Mouse (Mus musculus) mesoderm, embryonic 11.5 days (tissue): ENCODE data around the gene Pik3cb.
A peak's percentile ranks its signal among the peaks of the same experiment; 100 is the strongest.

Experiments
- DNase-seq: peaks from one replicate; pipeline ENCODE4 v3.0.0-alpha.2; 2012; ENCODE audit warnings: low read depth, low spot score

Gene Pik3cb

DNA sequence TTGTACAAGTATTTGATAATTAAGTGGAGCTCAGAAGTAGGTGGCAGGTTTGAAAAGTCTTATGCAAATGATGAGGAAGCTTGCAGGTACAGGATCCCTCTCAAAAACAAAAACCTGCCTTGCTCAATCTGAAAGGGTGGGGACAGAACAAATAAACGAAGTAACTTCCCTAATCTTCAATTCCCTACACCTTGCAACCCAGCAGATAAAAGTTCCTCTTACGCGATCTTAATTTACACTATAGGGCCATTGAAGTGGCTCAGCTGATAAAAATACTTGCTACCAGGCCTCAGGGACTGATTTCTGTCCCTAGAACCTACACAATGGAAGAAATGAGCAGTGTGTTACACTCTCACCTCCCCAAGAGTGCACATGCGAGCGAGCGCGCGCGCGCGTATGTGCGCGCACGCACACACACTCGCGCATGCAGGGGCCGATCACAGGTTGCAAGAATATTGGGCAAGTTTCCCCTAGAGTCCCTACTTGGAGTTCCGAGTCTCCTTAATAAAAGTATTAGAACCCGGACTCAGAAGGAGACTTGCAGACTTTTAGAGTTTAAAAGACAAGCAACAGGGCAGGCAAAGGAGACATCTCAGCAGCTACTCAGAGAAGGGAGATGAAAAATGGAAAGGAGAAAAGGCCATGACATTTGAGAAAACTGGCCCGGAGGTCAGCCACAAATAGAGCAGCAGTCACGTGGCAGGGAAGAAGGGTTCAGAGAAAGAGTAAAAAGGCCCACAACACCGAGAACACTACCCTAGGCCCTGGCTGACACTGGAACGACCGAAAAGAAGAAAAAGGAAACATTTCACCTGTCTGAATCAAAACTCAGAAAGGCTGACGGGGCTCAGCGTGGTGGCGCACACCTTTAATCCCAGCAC, 6.7 kb upstream of the Pik3cb start:
- no peak for DNase-seq

DNA sequence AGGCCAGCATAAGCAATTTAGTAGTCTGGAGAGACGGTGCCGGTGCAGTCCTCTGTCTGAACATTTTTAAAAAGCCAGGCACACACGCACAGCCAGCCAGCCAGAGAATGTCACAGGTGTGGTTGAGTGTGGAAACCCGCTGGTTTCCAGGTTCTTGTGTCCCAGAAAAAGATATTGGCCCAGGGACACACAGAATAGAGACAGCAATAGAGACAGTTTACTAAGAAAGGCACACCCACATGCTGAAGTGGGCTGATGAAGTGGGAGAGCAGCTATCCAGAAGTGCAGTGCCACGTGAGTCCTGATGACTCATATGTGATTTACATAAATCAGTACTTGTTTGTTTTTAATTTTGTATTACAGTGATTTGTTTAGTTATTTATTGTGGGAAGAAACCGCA, 5.3 kb upstream of the Pik3cb start:
- DNase-seq: no peak

- DNase-seq: no peak
These were observed 4.1 kb upstream of the Pik3cb start for GRCm38 (mm10) chr9:99144416-99144989.

DNA sequence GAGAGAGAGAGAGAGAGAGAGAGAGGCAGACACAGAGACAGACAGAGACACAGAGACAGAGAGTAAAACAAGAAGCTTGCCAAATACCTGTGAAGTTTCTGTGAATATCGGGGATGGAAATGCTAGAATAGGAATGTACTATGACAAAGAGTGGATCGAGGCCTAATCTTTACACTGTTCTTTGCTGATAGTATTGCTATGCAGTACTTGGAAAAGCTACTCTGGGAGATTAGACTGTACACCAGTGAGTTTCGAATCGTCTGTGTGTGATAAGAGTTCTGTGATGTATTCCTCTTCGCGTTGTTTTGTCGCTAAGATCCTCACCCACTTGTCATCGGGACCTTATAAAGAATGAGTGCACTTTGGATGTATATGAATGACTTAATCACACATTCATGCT, 1.2 kb upstream of the Pik3cb start:
- DNase-seq: no peak

GRCm38 (mm10) chr9:99141171-99141570, 750 bp upstream of the Pik3cb start:
- no peak for DNase-seq

DNA sequence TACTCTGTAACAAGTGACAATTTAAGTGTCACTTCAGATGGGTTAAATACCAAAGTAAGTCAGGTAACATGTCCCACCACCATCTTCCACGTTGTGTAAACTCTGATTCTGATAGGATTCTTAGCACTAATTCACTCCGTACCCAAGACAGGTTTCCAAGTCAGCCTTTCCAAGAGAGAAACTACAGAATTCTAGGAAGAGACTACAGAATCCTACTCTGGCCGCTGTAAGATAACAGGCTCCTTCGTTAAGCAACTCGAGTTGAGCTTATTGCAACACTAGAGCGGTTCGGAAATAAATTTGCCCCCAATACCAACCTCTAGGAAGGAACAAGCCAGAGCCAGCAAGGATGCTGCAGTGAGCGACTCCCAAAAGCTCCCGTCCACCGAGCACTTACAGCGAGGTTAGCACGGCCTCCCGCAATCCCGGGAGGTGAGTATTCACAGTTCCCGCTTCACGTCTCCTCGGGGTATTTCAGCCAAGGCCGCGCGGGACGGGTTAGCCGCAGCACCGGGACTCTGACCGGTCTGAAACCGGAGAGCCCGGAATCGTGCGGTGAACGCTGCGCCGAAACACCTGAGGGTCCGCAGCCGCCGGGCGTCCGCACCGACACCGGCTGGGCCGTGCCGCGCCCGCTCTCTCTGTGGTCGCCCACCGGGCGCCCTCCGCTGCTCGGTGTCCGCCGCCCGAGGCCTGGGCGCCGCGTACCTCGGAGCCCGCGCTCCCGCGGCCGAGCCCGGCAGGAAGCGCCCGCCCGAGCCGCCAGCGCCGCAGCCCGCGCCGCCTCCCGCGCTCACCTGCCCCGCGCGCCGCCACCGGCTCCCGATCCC, 1.0 kb downstream of the Pik3cb start:
- peak; percentile 30 for DNase-seq

DNA sequence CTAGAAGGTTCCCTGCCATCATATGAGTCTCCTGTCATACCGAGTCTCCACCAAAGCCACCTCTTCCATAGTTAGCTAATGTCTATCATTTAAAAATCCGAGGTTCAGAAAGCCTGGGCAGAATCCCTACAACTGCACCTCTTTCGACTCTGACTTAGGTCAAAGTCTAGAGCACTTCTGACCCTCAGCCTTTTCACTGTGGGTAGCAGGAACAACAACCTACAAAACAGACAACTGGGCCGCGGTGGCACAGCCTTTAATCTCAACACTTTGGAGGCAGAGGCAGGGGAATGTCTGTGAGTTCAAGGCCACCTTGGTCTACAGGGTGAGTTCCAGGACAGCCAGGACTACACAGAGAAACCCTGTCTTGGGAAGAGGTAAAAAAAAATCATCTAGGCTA, 3.1 kb downstream of the Pik3cb start:
- no peak for DNase-seq

DNA sequence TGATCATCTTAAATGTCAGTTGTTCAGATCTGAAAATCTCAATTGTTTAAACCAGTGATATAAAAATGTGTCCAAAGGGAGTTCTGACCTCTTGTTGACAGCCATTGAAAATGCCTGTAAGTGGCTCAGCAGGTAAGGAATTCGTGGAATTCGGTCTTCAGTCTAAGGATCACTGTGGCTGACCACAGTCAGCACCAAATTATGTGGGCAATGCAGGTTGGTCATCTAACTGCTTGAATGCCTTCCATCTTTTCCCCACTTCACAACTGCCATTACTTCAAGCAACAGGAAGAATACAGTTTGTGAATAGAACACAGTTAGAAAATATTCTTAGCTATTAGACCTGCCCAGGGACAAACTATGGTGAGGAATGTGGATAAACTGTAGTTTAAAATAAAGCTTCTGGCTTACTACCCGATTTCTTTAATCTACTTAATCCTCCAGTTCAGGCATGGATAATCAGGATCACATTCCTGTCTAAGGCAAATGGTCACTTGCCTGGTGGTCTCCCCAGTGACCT, 8.4 kb downstream of the Pik3cb start:
- DNase-seq: peak; percentile 23

DNA sequence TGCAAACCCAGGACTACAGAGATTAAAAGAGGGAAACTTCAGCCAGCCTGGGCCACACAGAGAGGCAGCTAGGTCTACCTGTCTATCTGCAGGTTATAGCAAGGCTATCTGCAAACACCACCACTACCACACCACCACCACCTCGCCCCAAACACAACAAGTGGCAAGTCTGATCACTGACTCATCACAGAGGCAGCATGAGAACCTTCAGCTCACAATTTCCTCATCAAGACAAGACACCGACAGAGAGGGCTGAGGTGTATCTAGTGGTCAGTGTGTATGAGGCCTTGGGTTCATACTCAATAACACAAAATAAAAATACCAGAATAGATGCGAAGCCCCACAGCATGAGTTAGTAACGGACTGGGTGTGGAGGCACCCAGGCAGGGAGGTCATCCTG, 9.3 kb downstream of the Pik3cb start:
- DNase-seq: no peak

GRCm38 (mm10) chr9:99127578-99127977, 12.8 kb downstream of the Pik3cb start:
- peak; percentile 12 for DNase-seq

DNA sequence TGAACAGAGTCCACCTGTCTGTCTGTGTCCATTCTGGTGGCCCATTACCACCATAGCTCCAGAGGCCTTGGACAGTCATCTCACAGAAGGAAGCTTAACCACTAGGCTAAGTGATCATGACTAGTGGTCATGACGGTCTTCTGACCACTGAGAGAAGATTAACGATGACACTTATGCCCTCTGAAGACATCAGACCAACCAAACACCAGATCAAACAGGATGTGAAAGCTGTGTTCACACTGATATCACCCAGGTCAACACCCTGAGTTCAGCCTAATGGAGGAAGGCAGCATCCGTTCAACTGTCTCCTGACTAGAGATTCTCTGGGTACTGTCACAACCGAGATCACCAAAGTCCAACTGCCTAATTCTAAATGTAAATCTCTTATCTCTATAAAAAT, 17.7 kb downstream of the Pik3cb start:
- DNase-seq: no peak

DNA sequence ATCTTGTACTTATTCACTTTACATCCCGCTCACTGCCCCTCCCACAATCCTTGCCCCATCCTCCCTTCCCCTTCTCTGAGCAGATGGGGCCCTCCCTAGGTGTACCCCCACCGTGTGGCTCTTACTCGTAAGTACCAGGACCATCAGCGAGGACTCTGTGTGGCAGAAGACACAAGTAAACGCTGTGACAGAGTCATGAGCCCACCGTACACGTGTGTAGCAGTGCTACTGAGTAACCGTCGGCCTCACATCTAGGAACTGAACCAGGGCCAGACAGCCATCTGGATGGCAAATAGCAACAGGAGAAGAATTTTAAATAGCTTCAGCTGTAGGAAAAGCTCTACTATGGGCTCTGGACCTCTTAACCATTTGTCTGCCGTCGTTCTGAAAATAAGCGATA, 28.0 kb downstream of the Pik3cb start:
- no peak for DNase-seq

- DNase-seq: no peak
These were observed 29.3 kb downstream of the Pik3cb start for GRCm38 (mm10) chr9:99111085-99111484.

GRCm38 (mm10) chr9:99110213-99110612, 30.2 kb downstream of the Pik3cb start:
- DNase-seq: no peak

GRCm38 (mm10) chr9:99109585-99109984, 30.8 kb downstream of the Pik3cb start:
- no peak for DNase-seq

DNA sequence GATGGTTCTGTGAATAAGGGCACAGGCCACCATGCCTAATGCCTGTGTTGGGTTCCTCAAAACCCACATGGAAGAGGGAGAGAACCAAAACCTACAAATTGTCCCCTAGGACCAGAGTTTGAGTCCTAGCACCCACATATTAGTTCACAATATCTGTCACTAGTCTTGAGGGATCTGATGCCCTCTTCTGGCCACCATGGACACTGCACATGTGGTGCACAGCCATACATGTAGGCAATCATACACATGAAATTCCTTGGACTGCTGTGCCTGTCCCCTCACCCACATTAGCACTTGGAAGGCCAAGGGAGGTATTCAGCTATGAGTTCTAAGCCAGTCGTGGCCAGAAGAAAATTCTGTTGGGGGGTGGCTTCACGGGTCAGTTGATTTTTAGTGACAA, 36.0 kb downstream of the Pik3cb start:
- DNase-seq: no peak

DNA sequence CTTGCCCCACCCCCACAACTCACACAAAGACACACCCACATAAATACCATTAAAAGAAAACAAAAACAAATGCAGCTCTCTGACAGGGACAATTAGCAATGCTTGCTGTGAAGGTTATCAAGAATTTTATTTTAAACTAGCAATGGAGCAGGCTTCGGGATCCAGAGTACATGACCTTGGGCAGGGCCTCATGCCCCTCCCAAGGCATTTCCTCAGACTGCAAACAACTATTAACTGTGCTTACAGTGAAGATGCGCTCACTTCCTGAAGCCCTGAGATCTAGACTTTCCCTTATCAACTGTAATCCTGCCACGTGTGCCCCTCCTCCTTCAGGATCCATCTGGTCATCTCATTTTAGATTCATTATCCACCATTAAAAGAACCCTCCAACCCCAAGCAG, 36.6 kb downstream of the Pik3cb start:
- no peak for DNase-seq

DNA sequence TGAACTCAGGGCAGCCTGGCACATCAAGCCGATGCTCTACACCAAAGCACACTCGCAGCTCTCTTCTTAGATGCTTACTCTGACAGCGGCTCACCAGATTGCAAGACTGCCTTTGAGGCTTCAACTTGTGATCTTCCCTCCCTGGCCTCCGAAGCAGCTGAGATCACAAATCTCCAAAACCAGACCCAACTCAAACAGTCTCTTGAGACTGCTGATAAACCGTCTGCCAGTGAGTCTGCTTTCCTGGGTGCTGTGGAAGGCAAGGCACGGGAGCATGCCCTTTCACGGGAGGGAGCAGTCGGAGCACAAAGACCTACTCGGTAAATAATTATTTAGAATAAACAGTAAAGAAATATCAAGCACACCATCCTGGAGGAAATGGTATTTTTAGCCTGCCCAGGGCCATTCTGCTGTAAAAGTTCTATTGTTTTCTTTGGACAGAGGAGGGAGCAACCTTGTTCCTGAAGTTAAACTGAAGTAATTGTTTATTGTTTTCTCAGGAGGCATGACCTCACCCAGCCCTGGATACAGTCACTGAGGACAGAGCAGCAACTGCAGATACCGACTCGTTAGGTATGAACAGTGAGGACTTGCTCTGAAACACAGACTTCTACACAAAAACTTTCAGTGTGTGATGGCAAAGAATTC, 41.8 kb downstream of the Pik3cb start:
- DNase-seq: no peak

GRCm38 (mm10) chr9:99097668-99098067, 42.8 kb downstream of the Pik3cb start:
- no peak for DNase-seq

- no peak for DNase-seq
These were observed 45.2 kb downstream of the Pik3cb start for GRCm38 (mm10) chr9:99095192-99095591.

GRCm38 (mm10) chr9:99090546-99090945, 49.9 kb downstream of the Pik3cb start:
- no peak for DNase-seq

DNA sequence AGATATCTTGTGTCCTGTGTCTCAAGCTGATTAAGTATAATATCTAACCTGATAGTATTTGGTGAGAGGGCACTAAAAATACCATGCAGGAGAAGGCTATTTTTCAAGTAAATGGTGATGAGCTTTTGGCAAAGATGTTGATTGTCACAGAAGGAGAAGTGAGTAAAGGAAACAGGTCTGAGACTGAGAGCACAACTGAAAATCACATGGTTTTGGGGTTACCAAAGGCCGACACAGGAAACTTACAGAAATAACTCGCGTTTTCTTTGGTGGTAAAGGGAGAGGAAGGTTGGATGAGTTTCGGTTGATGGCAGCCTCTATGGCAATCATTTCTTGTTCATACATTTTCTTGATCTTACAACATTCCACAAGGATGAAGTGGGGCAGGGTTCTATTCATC, 50.5 kb downstream of the Pik3cb start:
- no peak for DNase-seq
